Mouse (Mus musculus): ENCODE results near the gene Dph5.

DNA sequence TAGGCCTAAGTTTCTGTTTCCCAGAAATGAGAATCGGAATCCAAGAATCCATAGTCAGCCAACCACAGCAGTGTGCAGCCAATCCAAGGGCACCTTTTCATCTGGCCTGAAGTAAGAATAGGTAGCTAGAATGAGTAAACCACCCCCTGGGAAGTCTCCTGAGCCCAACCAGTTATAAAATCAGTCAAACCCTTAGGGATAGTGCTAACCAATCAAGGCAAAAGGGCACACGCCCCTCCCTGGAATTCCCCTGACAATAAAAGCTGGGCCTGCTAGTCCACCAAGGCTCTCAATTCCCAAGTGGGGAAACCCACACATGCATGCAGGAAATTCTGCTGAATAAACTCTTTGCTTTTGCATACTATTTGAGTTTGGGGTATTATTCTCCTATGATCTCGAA lies 28.8 kb upstream of the Dph5 start:
- TF ChIP-seq CTCF (IDR thresholded peaks at IDR 0.05; ENCODE audit: extremely low read depth, insufficient read depth, insufficient read length, insufficient replicate concordance) (no peak), POLR2A (IDR thresholded peaks at IDR 0.05; ENCODE audit: low read depth, low read length) (no peak)

All from spleen, adult 2 months (tissue).